Mouse (Mus musculus) E14TG2a.4 (cell line): ENCODE data around the gene B3gnt2.

ENCODE experiments used
- H3K27me3 ChIP-seq: 2 replicates; pipeline ENCODE4 v1.6.1; 2014; ENCODE audit warnings: low read length, control low read depth; ENCODE audit not compliant: insufficient read depth
- H3K36me3 ChIP-seq: 2 replicates; pipeline ENCODE4 v1.6.1; 2014; ENCODE audit warnings: low read length, control low read depth; ENCODE audit not compliant: insufficient read depth
- H3K4me1 ChIP-seq: replicated peaks from 2 replicates; pipeline ENCODE4 v1.6.1; 2014; ENCODE audit warnings: low read depth, low read length, control low read depth
- H3K4me3 ChIP-seq: replicated peaks from 2 replicates; pipeline ENCODE4 v1.5.1; 2014; ENCODE audit warnings: mild to moderate bottlenecking, low read length
- H3K9me3 ChIP-seq: 2 replicates; pipeline ENCODE4 v1.6.1; 2014; ENCODE audit warnings: low read length, control low read depth
- CTCF ChIP-seq: conservative IDR thresholded peaks from 2 replicates; pipeline ENCODE4 v1.5.1; 2014; ENCODE audit warnings: low read length
- NANOG ChIP-seq: IDR thresholded peaks from 2 replicates; pipeline ENCODE4 v1.6.1; 2014; ENCODE audit warnings: borderline replicate concordance, low read length, mixed read lengths
- POU5F1 ChIP-seq: IDR thresholded peaks from 2 replicates; pipeline ENCODE4 v1.6.1; 2014; ENCODE audit warnings: low read length, borderline replicate concordance

Gene B3gnt2

GRCm38 (mm10) chr11:22864305-22865060, 3.7 kb upstream of the B3gnt2 start:
- H3K9me3 ChIP-seq: no peaks in the 10 kb centered on the region
- peaks cover 48% of the 10 kb centered on the region for H3K4me1 ChIP-seq
- H3K27me3 ChIP-seq: no peaks in the 10 kb centered on the region
- 0 out of 2 replicates have a peak, but pooled peaks have one; percentile 19 for TF ChIP-seq NANOG
- no peak for TF ChIP-seq CTCF
- no peaks in the 10 kb centered on the region for H3K36me3 ChIP-seq
- H3K4me3 ChIP-seq: no peak overlapping the region

GRCm38 (mm10) chr11:22863581-22863980, 2.8 kb upstream of the B3gnt2 start:
- Histone ChIP-seq H3K4me3 (no peak overlapping the region), H3K27me3 (no peaks in the 10 kb centered on the region), H3K9me3 (no peaks in the 10 kb centered on the region), H3K4me1 (peaks cover 47% of the 10 kb centered on the region), H3K36me3 (no peaks in the 10 kb centered on the region)
- no peak for TF ChIP-seq NANOG
- TF ChIP-seq CTCF: no peak
- no peak for TF ChIP-seq POU5F1

- no peaks in the 10 kb centered on the region for H3K9me3 ChIP-seq
- no peaks in the 10 kb centered on the region for H3K27me3 ChIP-seq
- peaks cover 4% of the 10 kb centered on the region; the same call in 1 of the 2 replicates for H3K36me3 ChIP-seq
- TF ChIP-seq NANOG: no peak
- TF ChIP-seq POU5F1: no peak
- no peak for TF ChIP-seq CTCF
- peak overlapping the region; percentile 96 for H3K4me3 ChIP-seq
- peaks cover 62% of the 10 kb centered on the region for H3K4me1 ChIP-seq
Measured at GRCm38 (mm10) chr11:22861315-22861714, 554 bp upstream of the B3gnt2 start.

- Histone ChIP-seq H3K4me3 (peak overlapping the region; percentile 96), H3K36me3 (peaks cover 6% of the 10 kb centered on the region; the same call in 1 of the 2 replicates), H3K9me3 (no peaks in the 10 kb centered on the region), H3K4me1 (peaks cover 73% of the 10 kb centered on the region), H3K27me3 (no peaks in the 10 kb centered on the region)
- TF ChIP-seq POU5F1 (no peak), CTCF (no peak), NANOG (no peak)
Measured at GRCm38 (mm10) chr11:22859633-22860334, 977 bp downstream of the B3gnt2 start.

GRCm38 (mm10) chr11:22859301-22859632, 1.5 kb downstream of the B3gnt2 start:
- peak overlapping the region; percentile 96 for H3K4me3 ChIP-seq
- peaks cover 73% of the 10 kb centered on the region for H3K4me1 ChIP-seq
- TF ChIP-seq CTCF: no peak
- H3K9me3 ChIP-seq: no peaks in the 10 kb centered on the region
- no peaks in the 10 kb centered on the region for H3K27me3 ChIP-seq
- H3K36me3 ChIP-seq: peaks cover 11% of the 10 kb centered on the region

GRCm38 (mm10) chr11:22858441-22859300, 2.1 kb downstream of the B3gnt2 start:
- Histone ChIP-seq H3K4me1 (peaks cover 73% of the 10 kb centered on the region), H3K9me3 (no peaks in the 10 kb centered on the region), H3K27me3 (no peaks in the 10 kb centered on the region), H3K4me3 (peak overlapping the region; percentile 96), H3K36me3 (peaks cover 17% of the 10 kb centered on the region)
- TF ChIP-seq POU5F1 (no peak), CTCF (no peak), NANOG (no peak)

- Histone ChIP-seq H3K4me3 (peak overlapping the region; percentile 96), H3K4me1 (peaks cover 74% of the 10 kb centered on the region), H3K36me3 (peaks cover 25% of the 10 kb centered on the region), H3K27me3 (no peaks in the 10 kb centered on the region), H3K9me3 (no peaks in the 10 kb centered on the region)
- no peak for TF ChIP-seq POU5F1
- TF ChIP-seq NANOG: no peak
- no peak for TF ChIP-seq CTCF
Measured at GRCm38 (mm10) chr11:22857705-22858440, 2.9 kb downstream of the B3gnt2 start.

GRCm38 (mm10) chr11:22857106-22857704, 3.6 kb downstream of the B3gnt2 start:
- H3K36me3 ChIP-seq: peaks cover 30% of the 10 kb centered on the region
- H3K4me1 ChIP-seq: peaks cover 78% of the 10 kb centered on the region
- TF ChIP-seq POU5F1 (no peak), NANOG (no peak), CTCF (no peak)
- H3K9me3 ChIP-seq: no peaks in the 10 kb centered on the region
- no peaks in the 10 kb centered on the region for H3K27me3 ChIP-seq
- H3K4me3 ChIP-seq: peak overlapping the region; percentile 96
